Mouse (Mus musculus): Measurements from ENCODE around the gene Dazl. TPM values are rescaled to one million over a fixed set of nuclear protein-coding genes. Genes with fewer than 3 reads are reported as not detected.

Gene Dazl
- total RNA-seq, 1 experiment from 2014 or later: not detected

Other genes with a start within 250 kb of the Dazl start
- 37.4 and 43.0 TPM in 2 replicates for gene Rftn1, start 103.0 kb downstream of the Dazl start, total RNA-seq (2017)
- 35.1 and 42.6 TPM in 2 replicates for gene Plcl2, start 215.8 kb upstream of the Dazl start, total RNA-seq (2017)

All from common myeloid progenitor, adult 5-6 weeks (primary cell).